Mouse (Mus musculus): ENCODE results near the gene Galnt17. TPM values are rescaled to one million over a fixed set of nuclear protein-coding genes. Genes with fewer than 3 reads are reported as not detected.
A peak's percentile ranks its signal among the peaks of the same experiment; 100 is the strongest.

The Galnt17 gene
- total RNA-seq, 2 experiments from 2014 or later: 32.3 to 35.2 TPM

GRCm38 (mm10) chr5:131248416-131248815 lies 59.9 kb downstream of the Galnt17 start:
- no peak for DNase-seq (ENCODE audit: low spot score in 2 of 2)

GRCm38 (mm10) chr5:131246591-131246990 lies 61.7 kb downstream of the Galnt17 start:
- no peak for DNase-seq (ENCODE audit: low spot score in 2 of 2)

GRCm38 (mm10) chr5:131241689-131242088 lies 66.6 kb downstream of the Galnt17 start:
- DNase-seq (ENCODE audit: low spot score in 2 of 2): peak; percentile 12 to 19

GRCm38 (mm10) chr5:131239813-131240212 lies 68.5 kb downstream of the Galnt17 start:
- no peak for DNase-seq (ENCODE audit: low spot score in 2 of 2)

GRCm38 (mm10) chr5:131236906-131237305 lies 71.4 kb downstream of the Galnt17 start:
- no peak for DNase-seq (ENCODE audit: low spot score in 2 of 2)

GRCm38 (mm10) chr5:131233828-131234227 lies 74.5 kb downstream of the Galnt17 start:
- DNase-seq (ENCODE audit: low spot score in 2 of 2): no peak

- DNase-seq (ENCODE audit: low spot score in 2 of 2): no peak
These were observed 77.2 kb downstream of the Galnt17 start for GRCm38 (mm10) chr5:131231060-131231459.

- DNase-seq (ENCODE audit: low spot score in 2 of 2): no peak
These were observed 78.6 kb downstream of the Galnt17 start for GRCm38 (mm10) chr5:131229744-131230143.

- no peak for DNase-seq (ENCODE audit: low spot score in 2 of 2)
These were observed 84.9 kb downstream of the Galnt17 start for GRCm38 (mm10) chr5:131223416-131223815.

- no peak for DNase-seq (ENCODE audit: low spot score in 2 of 2)
These were observed 85.6 kb downstream of the Galnt17 start for GRCm38 (mm10) chr5:131222498-131223244.

GRCm38 (mm10) chr5:131218221-131218620 lies 90.1 kb downstream of the Galnt17 start:
- DNase-seq (ENCODE audit: low spot score in 2 of 2): no peak

- DNase-seq (ENCODE audit: low spot score in 2 of 2): no peak
These were observed 96.7 kb downstream of the Galnt17 start for GRCm38 (mm10) chr5:131211618-131212017.

GRCm38 (mm10) chr5:131201146-131201545 lies 107.2 kb downstream of the Galnt17 start:
- DNase-seq (ENCODE audit: low spot score in 2 of 2): no peak

GRCm38 (mm10) chr5:131192311-131192710 lies 116.0 kb downstream of the Galnt17 start:
- DNase-seq (ENCODE audit: low spot score in 2 of 2): no peak

GRCm38 (mm10) chr5:131184566-131184965 lies 123.7 kb downstream of the Galnt17 start:
- DNase-seq (ENCODE audit: low spot score in 2 of 2): no peak

- peak; percentile 33 to 47 for DNase-seq (ENCODE audit: low spot score in 2 of 2)
These were observed 127.1 kb downstream of the Galnt17 start for GRCm38 (mm10) chr5:131181231-131181630.

- no peak for DNase-seq (ENCODE audit: low spot score in 2 of 2)
These were observed 127.5 kb downstream of the Galnt17 start for GRCm38 (mm10) chr5:131180756-131181155.

GRCm38 (mm10) chr5:131177851-131178250 lies 130.4 kb downstream of the Galnt17 start:
- no peak for DNase-seq (ENCODE audit: low spot score in 2 of 2)

GRCm38 (mm10) chr5:131177168-131177567 lies 131.1 kb downstream of the Galnt17 start:
- DNase-seq (ENCODE audit: low spot score in 2 of 2): no peak

- no peak for DNase-seq (ENCODE audit: low spot score in 2 of 2)
These were observed 139.1 kb downstream of the Galnt17 start for GRCm38 (mm10) chr5:131169186-131169585.

GRCm38 (mm10) chr5:131167366-131167765 lies 140.9 kb downstream of the Galnt17 start:
- DNase-seq (ENCODE audit: low spot score in 2 of 2): no peak

- no peak for DNase-seq (ENCODE audit: low spot score in 2 of 2)
These were observed 142.6 kb downstream of the Galnt17 start for GRCm38 (mm10) chr5:131165681-131166080.

- no peak for DNase-seq (ENCODE audit: low spot score in 2 of 2)
These were observed 150.4 kb downstream of the Galnt17 start for GRCm38 (mm10) chr5:131157866-131158265.
